Comparison of ENCODE assay signal across 13 mouse cellular contexts in the genomic region with DNA sequence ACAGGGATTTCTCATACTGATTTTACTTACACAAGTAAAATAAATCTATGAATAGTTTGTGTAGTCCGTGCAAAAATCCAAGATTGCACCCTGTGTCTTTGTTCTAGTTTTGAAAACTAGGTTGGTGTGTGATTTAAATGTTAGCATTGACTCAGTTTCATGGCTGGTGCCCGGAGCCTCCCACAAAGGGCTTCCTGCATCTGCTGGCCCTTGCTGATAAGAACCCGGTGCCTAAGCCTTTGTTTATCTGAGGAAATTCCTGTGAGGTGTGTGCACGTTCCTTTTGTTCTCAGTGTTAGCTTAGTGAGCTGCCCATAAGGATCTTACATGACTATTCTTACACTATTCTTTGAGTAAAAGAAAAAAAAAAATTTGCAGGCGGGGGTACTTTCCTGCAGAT. TPM values are rescaled to one million over a fixed set of nuclear protein-coding genes. Genes with fewer than 3 reads are reported as not detected.
DNase-seq lines count a peak whose midpoint lies in the region; ATAC-seq and TF ChIP-seq lines count a peak whose summit lies in the region.
"Had no signal": no experiment of that assay in that cellular context is flagged by ENCODE, and none has a peak within 500 bp of the region (broad histone marks: within the 10 kb centered on the region; RNA-seq: fewer than 3 reads in every experiment).

No protein-coding gene starts in this region.

- peak; percentile 77; the same call in 1 of the 2 replicates for ATAC-seq in heart, embryonic 15.5 days (replicated peaks; ENCODE audit: insufficient number of reproducible peaks, insufficient read depth, low FRiP score, low read depth)
- ATAC-seq in liver, postnatal 0 days = 0 out of 2 replicates have a peak, but pooled peaks have one; percentile 25

- TF ChIP-seq CTCF in layer of hippocampus, adult 2 months (conservative IDR thresholded peaks at IDR 0.05) = no peak
- no peak for TF ChIP-seq CTCF in liver, postnatal 0 days (IDR thresholded peaks at IDR 0.05; ENCODE audit: low read depth)

- H3K27ac ChIP-seq in layer of hippocampus, adult 2 months = 0 out of 2 replicates have a peak overlapping the region, but pooled peaks have one; percentile 29
- peak overlapping the region; percentile 47 for H3K27ac ChIP-seq in heart, embryonic 15.5 days
- no peak overlapping the region for H3K27ac ChIP-seq in liver, postnatal 0 days (ENCODE audit: low read depth)

- H3K9me3 ChIP-seq in heart, embryonic 15.5 days (replicated peaks) = no peaks in the 10 kb centered on the region
- H3K9me3 ChIP-seq in liver, postnatal 0 days (ENCODE audit: low read length) = no peaks in the 10 kb centered on the region
- H3K9me3 ChIP-seq: hindbrain, embryonic 12.5 days had no signal

- no peak overlapping the region for H3K4me2 ChIP-seq in heart, embryonic 15.5 days
- H3K4me2 ChIP-seq in liver, postnatal 0 days (ENCODE audit: low read depth, low read length) = no peak overlapping the region
- H3K4me2 ChIP-seq: hindbrain, embryonic 12.5 days had no signal

- no peak overlapping the region for H3K4me3 ChIP-seq in layer of hippocampus, adult 2 months
- no peak overlapping the region for H3K4me3 ChIP-seq in heart, embryonic 15.5 days
- H3K4me3 ChIP-seq in liver, postnatal 0 days (ENCODE audit: low read depth, low read length) = no peak overlapping the region
- H3K4me3 ChIP-seq: hindbrain, embryonic 12.5 days; myocyte had no signal

- no peaks in the 10 kb centered on the region for H3K27me3 ChIP-seq in heart, embryonic 15.5 days
- H3K27me3 ChIP-seq in liver, postnatal 0 days (ENCODE audit: insufficient read depth, low read length) = no peaks in the 10 kb centered on the region
- H3K27me3 ChIP-seq: hindbrain, embryonic 12.5 days had no signal

- TF ChIP-seq EP300 in liver, postnatal 0 days (IDR thresholded peaks at IDR 0.05; ENCODE audit: low read depth) = peak; percentile 61

- WGBS in heart, embryonic 15.5 days = 19% methylated on average over 5 of the region's 5 CpGs
- WGBS in liver, postnatal 0 days (ENCODE audit: insufficient replicate concordance) = 22% methylated on average over 5 of the region's 5 CpGs

- peaks cover 13% of the 10 kb centered on the region for H3K4me1 ChIP-seq in heart, embryonic 15.5 days (replicated peaks)
- no peaks in the 10 kb centered on the region for H3K4me1 ChIP-seq in liver, postnatal 0 days (ENCODE audit: insufficient read depth)
- H3K4me1 ChIP-seq: hindbrain, embryonic 12.5 days had no signal

- peaks cover 26% of the 10 kb centered on the region for H3K36me3 ChIP-seq in heart, embryonic 15.5 days
- peaks cover 23% of the 10 kb centered on the region for H3K36me3 ChIP-seq in liver, postnatal 0 days (replicated peaks; ENCODE audit: insufficient read depth, low read length)

- DNase-seq in layer of hippocampus, adult 2 months (ENCODE audit: low spot score in 2 of 2) = no peak
- DNase-seq in layer of hippocampus, adult 18-20 months (ENCODE audit: low spot score in 2 of 2) = no peak
- DNase-seq in liver, postnatal 0 days = no peak
- DNase-seq in yolk sac, embryonic 10.5 days (ENCODE audit: low spot score) = peak; percentile 34
- DNase-seq in Muller cell, postnatal 12 days (ENCODE audit: inconsistent ontology term) = no peak
- DNase-seq in ovary, adult 18-20 months (ENCODE audit: low spot score) = no peak
- DNase-seq in testis, postnatal 10 days (ENCODE audit: low spot score) = no peak
- DNase-seq: left cerebral cortex, postnatal 4 days; right cerebral cortex, postnatal 14 days; thymus, postnatal 4 days had no signal

- H3K9ac ChIP-seq in heart, embryonic 15.5 days = no peak overlapping the region
- no peak overlapping the region for H3K9ac ChIP-seq in liver, postnatal 0 days (replicated peaks)
- H3K9ac ChIP-seq: hindbrain, embryonic 12.5 days had no signal

RNA-seq across cellular contexts. Expression of a gene that starts 16.4 kb away (rescaled TPM):
- total RNA-seq in layer of hippocampus, adult 2 months (2021) = 10 to 100 TPM; 25.2 to 26.0 TPM
- total RNA-seq in layer of hippocampus, adult 18-20 months (2021) = 10 to 100 TPM; 23.7 to 25.5 TPM
- 20.5 and 21.7 TPM in 2 replicates for polyA plus RNA-seq in heart, embryonic 15.5 days (2015; fragmentation: Nextera tagmentation; extraction: Ambion mirVana)
- polyA plus RNA-seq in liver, postnatal 0 days (2015; fragmentation: Nextera tagmentation; extraction: Ambion mirVana) = 10.4 and 10.6 TPM in 2 replicates

RNA-seq across cellular contexts. Expression of a gene that starts 18.1 kb away (rescaled TPM):
- 1 to 10 TPM; 3.0 to 3.4 TPM for total RNA-seq in layer of hippocampus, adult 2 months (2021)
- total RNA-seq in layer of hippocampus, adult 18-20 months (2021) = 1 to 10 TPM; 2.6 to 3.1 TPM
- 13.2 and 14.3 TPM in 2 replicates for polyA plus RNA-seq in heart, embryonic 15.5 days (2015; fragmentation: Nextera tagmentation; extraction: Ambion mirVana)
- polyA plus RNA-seq in liver, postnatal 0 days (2015; fragmentation: Nextera tagmentation; extraction: Ambion mirVana) = 1.7 and 1.9 TPM in 2 replicates

RNA-seq across cellular contexts. Expression of a gene that starts 23.4 kb away (rescaled TPM):
- 1 to 10 TPM in 1 of 2 experiments, under 1 TPM in 1; 0.61 to 1.0 TPM for total RNA-seq in layer of hippocampus, adult 2 months (2021)
- total RNA-seq in layer of hippocampus, adult 18-20 months (2021) = under 1 TPM; 0.20 to 0.32 TPM
- 30.2 and 31.2 TPM in 2 replicates for polyA plus RNA-seq in heart, embryonic 15.5 days (2015; fragmentation: Nextera tagmentation; extraction: Ambion mirVana)
- 9.4 and 10.0 TPM in 2 replicates for polyA plus RNA-seq in liver, postnatal 0 days (2015; fragmentation: Nextera tagmentation; extraction: Ambion mirVana)

RNA-seq across cellular contexts. Expression of a gene that starts 42.8 kb away (rescaled TPM):
- total RNA-seq in layer of hippocampus, adult 2 months (2021) = 1 to 10 TPM; 2.5 to 2.7 TPM
- 1 to 10 TPM; 2.5 to 3.0 TPM for total RNA-seq in layer of hippocampus, adult 18-20 months (2021)
- 4.3 and 4.5 TPM in 2 replicates for polyA plus RNA-seq in heart, embryonic 15.5 days (2015; fragmentation: Nextera tagmentation; extraction: Ambion mirVana)
- polyA plus RNA-seq in liver, postnatal 0 days (2015; fragmentation: Nextera tagmentation; extraction: Ambion mirVana) = 0.96 and 1.2 TPM in 2 replicates
